Mouse (Mus musculus): Measurements from ENCODE around the gene Incenp.
"Not testable (repeated sequence)": the region's sequence is repeated elsewhere in the genome, so short reads cannot be mapped to it uniquely, and the experiment has no call there.

Gene Incenp

DNA sequence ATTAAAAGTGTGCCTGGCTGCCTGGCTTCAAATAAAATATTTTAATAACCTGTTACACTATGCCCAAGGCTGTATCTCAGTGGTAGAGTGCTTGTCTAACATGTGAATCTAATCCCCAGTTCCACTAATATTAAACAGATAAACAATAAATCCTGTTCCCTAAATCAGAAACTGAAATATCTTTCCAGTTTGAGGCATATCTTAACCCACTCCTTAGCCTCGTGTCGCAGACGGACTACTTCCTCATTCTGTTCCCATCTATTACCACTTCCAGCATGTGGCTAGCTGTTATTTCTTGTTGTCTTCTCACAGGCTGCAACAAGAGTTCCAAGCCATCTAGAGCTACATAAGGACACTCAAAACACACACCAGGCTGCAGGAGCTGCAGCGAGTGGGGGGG lies 18.4 kb upstream of the Incenp start:
- no peak for DNase-seq

DNA sequence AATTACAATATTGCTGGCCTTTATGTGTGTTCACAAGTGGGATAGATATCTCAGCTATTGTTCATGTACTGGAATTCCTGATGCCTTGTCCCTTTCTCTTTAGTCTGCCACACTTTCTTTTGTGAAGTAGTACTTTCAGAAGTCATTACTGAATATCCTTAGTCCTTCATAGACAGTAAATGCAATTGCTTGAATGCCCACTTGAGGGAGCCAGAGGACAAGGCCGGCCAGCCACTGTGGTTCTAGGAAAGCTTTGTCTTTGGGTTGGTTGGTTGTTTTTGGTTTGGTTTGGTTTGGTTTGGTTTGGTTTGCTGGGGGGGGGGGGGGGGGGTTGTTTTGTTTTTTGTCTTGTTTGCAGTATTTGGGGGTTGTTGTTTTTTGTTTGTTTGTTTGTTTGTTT lies 16.6 kb upstream of the Incenp start:
- peak; percentile 61 for DNase-seq

DNA sequence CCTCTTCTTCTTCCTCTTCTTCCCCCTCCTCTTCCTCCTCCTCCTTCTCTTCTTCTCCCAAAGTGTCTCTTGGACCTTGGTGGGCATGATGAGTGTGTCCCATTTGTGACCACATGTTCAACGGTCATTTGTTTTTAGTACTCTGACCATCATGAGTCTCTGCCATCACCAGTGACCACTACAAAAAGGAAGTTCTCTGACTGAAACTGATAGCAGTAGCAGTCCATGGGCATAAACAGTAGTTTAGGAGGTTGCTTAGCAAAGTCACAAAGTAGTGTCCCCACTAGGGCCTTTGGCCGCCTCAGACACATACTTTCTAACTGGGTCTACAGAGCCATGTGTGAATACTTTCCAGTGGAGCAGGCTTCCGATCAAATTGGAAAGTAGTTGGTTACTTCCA lies 15.0 kb upstream of the Incenp start:
- DNase-seq: no peak

DNA sequence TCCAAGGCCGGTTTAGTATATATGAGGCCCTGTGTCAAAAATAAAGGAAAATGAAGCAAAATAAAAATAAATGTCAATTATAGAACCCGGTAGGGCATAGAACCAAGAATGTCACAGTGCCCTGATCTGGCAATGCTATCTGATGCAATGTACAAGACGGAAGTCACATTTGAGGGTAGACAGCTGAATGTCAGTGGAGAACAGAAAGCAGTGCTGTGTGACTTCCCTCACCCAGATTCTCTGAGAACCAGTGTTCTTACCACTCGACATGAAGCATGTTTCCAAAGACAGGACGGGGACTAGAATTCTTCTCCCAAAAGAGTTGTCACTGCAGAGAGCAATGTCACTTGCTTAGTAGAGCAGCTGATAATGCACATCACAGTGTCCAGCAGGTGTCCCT lies 14.4 kb upstream of the Incenp start:
- no peak for DNase-seq

GRCm38 (mm10) chr19:9911314-9911754 lies 12.0 kb upstream of the Incenp start:
- no peak for DNase-seq

DNA sequence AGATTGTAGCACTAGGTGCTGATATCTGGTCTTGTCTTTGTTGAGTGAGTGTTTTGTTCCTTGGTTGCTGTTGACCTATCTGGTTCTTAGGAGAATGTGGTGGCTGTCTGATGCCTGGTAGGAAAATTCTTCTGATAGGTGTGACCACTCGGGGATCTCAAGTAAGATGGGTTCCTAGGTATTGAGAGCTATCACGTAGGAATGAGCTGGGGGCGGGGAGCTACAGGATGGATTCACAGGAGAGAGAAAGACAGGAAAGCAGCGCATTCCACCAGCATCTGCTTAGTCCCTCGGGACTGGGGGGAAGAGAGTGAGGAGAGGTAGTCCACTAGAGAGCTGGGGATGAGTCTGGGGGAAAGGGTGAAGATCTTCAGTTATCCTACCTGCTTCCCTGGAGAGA lies 10.0 kb upstream of the Incenp start:
- DNase-seq: no peak

GRCm38 (mm10) chr19:9900696-9901095 lies 1.3 kb upstream of the Incenp start:
- not testable (repeated sequence) for DNase-seq

- DNase-seq: no peak
Measured at GRCm38 (mm10) chr19:9899780-9900146, 412 bp upstream of the Incenp start.

DNA sequence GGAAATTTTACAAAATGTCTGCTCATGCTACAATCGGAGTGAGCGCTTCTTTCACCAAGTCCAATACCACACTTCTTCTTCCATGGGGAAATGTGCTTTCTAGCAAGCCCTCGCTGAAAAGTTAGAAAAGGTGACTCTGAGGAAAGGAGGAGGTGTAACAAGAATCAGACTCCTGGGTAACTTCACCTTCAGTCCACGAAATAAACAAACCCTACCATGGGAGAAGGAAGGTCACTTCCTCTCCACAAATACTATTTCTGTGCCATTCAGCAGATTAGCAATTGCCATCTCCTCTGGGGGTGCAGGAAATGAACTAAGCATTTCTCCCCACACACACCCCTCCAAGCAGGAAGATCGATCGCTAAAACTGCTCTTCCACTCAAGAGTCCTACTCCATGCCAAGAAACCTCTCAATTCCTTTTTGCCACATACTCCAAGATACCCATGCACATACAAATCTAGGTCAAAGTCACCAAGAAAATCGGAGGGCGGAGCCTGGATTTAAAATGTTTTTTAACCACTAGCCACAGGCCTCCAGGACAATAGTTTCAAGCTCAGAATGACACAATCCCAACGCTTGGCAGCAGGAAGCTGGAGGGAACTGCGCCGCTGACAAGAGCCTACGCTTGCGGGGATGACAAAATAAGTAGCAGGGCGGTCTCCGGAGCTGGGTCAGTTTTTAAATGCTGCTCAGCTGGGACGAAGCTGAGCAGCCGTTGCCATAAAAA lies 848 bp downstream of the Incenp start:
- peak; percentile 18 for DNase-seq

DNA sequence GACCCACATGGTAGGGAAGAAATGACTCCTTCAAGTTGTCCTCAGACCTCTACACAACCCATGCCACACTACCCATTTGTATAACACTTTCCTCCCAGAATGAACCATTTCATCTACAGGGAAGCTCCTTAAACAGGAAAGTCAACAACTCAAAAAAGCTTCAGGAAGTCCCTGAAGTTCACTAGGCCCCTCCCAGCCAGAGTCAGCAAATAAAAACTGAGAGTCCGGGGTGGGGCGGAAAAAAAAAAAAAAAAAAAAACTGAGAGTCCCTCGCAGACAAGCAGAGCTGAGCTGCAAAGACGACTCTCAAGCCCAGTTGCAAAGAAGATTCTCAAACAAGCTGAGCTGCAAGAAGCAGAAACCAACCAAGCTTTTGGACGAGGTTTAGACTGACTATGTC lies 3.3 kb downstream of the Incenp start:
- no peak for DNase-seq

GRCm38 (mm10) chr19:9886771-9887170 lies 12.6 kb downstream of the Incenp start:
- DNase-seq: no peak

GRCm38 (mm10) chr19:9886348-9886747 lies 13.0 kb downstream of the Incenp start:
- DNase-seq: no peak

GRCm38 (mm10) chr19:9878186-9878835 lies 21.0 kb downstream of the Incenp start:
- no peak for DNase-seq

DNA sequence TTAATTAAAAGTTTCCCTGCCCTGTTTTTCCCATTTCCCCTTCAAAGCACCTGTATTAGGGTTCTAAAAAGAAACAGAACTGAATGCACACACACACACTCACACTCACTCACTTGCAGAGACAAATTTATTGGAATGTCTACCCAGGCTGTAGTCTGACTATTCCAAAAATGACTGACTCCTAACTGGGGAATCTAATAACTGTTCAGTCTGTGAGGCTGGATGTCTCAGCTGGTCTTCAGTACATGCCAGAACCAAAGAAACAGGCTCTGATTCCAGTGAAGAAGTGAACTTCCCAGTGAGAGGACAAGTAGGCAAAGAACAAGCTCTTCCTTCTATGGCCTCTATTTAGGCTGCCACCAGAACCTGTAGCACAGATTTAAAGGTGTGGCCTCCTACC lies 33.9 kb downstream of the Incenp start:
- no peak for DNase-seq

- no peak for DNase-seq
Measured at GRCm38 (mm10) chr19:9864856-9865255, 34.5 kb downstream of the Incenp start.

GRCm38 (mm10) chr19:9860821-9861220 lies 38.5 kb downstream of the Incenp start:
- DNase-seq: not testable (repeated sequence)

DNA sequence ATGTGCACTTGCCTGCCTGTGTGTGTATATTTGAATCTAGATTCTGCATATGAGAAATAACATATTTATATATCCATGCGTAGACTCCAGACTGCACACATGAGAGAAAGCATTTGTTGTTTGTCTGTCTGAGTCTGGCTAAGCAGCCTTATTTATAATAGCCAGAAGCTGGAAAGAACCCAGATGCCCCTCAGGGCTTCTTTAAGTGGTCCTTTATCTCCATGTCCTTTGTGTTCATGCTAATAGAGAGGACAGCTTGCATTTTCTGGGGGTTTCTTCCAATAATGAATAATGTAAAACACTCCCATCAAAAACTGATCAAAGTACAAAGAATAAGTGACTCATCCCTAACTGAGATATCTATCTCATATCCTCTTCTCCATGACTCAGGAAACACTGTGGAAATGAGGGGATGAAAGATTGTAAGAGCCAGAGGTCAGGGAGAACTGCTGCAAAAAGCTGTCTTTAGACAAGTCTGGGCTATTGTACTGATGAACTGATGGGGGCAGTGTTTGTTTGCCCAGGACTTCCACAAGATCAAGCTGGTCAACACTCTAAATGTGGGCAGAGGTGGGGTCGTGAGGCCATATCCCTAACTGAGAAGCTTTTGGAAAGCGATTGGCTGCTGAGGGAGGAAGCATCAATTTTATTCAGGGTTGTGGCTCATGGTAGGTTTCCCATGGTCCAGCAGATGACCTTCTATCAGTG lies 49.8 kb downstream of the Incenp start:
- not testable (repeated sequence) for DNase-seq

DNA sequence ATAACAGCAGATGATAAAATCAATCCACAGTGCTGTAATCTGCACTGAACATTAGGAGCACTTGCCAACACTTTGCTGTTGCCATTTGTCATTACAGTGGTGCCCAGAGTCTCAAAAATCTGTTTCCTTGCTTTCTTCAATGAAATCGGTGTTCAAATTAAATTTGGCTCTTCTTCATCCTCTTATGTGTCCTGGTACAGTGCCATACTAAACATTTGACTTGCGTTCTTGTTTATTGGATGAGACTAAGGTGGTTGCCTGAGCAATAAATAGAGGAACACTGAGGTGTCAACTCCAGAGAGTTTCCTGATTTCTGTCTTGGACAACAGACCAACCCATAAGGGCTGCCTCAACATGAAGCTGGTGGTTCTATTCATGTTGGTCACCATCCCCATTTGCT lies 52.1 kb downstream of the Incenp start, which contains the start of gene Scgb2a2:
Gene Scgb2a2 (plus strand): TSS at position 301 of the 400 bp plus-strand sequence.
- DNase-seq: no peak

- DNase-seq: no peak
Measured at GRCm38 (mm10) chr19:9837341-9837715, 62.0 kb downstream of the Incenp start.

DNA sequence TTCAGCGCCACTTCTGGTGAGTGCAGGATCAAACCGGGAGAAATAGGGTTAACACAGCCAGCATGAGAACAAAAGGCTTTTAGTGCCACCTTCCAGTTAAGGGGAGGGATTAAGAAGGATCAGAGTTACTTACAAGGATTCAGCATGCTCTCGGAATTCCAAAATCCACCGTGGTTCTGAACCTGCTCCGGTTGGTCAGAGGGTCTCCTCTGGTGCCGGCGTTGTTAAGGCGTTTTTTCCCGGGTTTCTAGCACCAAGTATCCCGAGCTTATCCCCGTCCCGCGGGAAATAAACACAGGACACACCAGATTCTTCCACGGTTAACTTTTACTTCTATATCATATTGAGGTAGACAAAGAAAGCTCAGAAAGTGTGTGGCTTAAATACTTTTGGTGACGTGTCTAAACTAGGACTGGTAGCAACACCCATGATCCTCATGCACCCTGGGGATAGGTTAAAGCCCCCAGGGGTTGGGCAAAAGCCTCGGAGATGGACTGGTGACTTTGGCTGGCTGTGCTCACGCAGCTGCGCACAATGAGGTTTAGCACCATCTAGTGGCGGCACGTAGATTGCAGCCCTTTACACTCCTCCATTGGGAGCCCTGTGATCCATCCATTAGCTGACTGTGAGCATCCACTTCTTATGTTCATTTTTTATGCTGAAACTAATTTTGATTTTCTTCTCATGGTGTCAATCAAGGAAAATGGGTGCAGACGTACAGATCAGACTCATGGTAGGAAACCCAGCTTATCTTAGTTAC lies 62.6 kb downstream of the Incenp start:
- peak; percentile 3 for DNase-seq
